Mouse (Mus musculus): ENCODE measurements around the gene Tfap2c. TPM values are rescaled to one million over a fixed set of nuclear protein-coding genes. Genes with fewer than 3 reads are reported as not detected.
A peak's percentile ranks its signal among the peaks of the same experiment; 100 is the strongest.

Gene Tfap2c
- polyA plus RNA-seq, 1 experiment = 5.2 TPM

DNA sequence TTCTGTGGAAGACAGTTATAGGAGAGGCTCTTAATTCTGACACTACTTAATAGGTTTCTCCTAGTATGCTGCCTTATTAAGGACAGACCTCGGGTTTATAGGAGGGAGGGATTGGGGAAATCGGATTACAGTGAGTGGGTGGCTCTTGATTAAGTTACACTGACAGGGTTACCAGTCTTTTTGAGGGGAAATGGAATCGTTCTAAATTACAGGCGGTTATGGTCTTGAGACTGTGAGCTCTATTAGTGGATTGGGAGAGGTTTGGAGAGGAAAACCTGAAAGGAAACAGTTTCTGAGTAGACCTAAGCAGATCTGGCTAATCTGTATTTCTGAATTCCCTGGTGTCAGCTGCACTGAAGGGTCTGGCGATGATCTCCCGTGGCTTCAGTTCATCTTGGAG lies 3.3 kb downstream of the Tfap2c start:
- TF ChIP-seq CTCF (IDR thresholded peaks at IDR 0.05; ENCODE audit: borderline replicate concordance, extremely low read depth, insufficient read depth, insufficient read length) (no peak), POLR2A (IDR thresholded peaks at IDR 0.05; ENCODE audit: borderline replicate concordance, extremely low read depth, insufficient read depth, insufficient read length, poor library complexity, severe bottlenecking) (no peak)
- DNase-seq (ENCODE audit: low read depth) = peak; percentile 77

DNA sequence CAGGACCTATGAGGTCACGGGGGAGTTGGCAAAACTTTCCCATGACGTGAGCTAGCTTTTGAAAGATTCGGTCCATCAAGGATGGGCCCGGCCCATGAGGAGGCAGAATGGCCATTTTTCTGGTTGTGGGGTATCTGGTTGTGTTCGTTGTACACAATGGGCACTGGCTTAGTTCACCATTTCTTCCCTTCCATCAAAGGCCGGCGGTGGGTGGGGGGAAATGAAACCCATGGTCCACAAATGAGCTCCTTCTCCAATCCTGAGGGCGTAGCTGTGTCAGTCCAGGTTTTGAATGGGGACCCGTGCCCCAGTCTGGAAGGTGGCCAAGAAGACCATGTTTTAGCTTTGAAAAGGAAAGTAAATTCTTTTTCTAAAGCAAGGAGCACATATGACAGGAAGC lies 4.8 kb downstream of the Tfap2c start:
- TF ChIP-seq CTCF (IDR thresholded peaks at IDR 0.05; ENCODE audit: borderline replicate concordance, extremely low read depth, insufficient read depth, insufficient read length) = no peak
- TF ChIP-seq POLR2A (IDR thresholded peaks at IDR 0.05; ENCODE audit: borderline replicate concordance, extremely low read depth, insufficient read depth, insufficient read length, poor library complexity, severe bottlenecking) = no peak
- DNase-seq (ENCODE audit: low read depth) = peak; percentile 79

DNA sequence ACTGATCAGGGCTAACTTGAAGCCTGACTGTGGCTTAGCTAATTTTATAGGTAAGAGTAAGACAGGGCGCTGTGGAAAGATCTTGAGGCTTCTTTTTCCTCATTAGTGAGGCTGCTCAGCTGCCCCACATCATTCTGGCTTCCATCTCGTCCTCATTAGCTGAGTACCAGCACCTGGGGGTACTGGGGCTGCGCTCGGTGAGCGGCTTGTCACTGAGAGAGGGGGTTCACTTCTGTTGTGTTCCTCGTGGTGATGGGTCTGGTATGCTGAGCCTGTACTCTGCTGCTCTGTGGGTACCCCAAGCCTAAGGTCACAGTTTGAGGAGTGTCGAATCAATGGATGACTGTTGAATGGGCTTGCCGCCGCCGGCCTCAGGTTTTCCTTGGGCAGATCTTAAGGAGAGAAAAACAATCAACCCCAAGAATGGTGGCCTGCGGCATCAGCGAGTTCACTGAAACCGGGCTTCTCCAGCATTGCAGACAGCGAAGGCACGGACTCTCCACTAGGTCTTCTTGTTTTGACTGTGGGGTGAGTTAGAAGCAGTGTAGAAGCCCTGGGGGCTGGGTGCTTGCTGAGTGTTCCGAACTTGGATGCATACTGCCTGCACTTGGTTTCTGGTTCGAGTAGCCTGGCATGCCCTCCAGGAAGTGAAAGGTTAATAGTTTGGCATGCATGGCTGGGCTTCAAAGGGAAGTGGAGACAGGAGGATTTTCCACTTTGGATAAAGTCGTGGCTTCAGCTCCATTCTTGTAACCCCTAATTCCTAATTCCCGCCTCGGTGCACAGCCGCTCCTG lies 9.5 kb downstream of the Tfap2c start:
- peak; percentile 68 for DNase-seq (ENCODE audit: low read depth)
- TF ChIP-seq CTCF (IDR thresholded peaks at IDR 0.05; ENCODE audit: borderline replicate concordance, extremely low read depth, insufficient read depth, insufficient read length) (no peak), POLR2A (IDR thresholded peaks at IDR 0.05; ENCODE audit: borderline replicate concordance, extremely low read depth, insufficient read depth, insufficient read length, poor library complexity, severe bottlenecking) (no peak)

DNA sequence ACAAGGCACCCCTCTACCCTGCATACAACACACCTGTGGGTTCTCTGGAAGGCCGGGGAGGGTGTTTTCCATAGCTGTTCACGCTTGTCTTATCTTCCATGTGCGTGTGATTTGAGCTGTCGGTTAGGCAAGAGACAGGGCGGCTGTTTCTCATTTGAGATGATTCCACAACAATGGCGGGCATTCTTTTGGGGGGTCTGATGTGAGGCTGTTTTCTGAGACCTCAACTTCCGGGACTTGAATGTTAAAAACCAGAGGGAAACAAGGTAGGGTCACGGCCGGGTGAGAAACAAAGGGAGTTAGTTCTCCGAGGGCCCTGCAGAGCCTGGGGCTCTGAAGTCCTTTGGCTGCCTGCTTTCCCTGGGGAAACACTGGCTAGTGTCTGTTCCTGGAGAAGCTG lies 11.6 kb downstream of the Tfap2c start:
- peak; percentile 7 for DNase-seq (ENCODE audit: low read depth)

DNA sequence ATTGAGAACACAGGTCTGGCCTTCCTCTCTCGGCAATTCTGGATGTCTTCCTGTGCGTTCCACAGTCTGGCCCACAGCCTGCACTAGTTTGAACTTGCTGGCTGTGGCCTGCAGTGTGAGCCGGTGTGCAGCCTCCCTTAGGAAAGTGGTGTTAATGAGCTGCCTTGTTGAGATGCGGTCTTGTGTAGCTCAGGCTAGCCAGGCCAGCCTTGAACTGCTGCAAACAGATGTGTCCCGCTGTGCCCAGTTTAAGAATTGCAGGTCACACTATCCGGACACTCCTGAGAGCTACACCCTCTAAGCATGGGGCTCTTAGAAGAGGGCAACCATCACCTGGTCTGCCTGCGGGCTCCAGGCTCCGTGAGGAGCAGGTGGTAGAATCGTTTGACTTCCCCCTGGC lies 18.4 kb downstream of the Tfap2c start:
- TF ChIP-seq POLR2A (IDR thresholded peaks at IDR 0.05; ENCODE audit: borderline replicate concordance, extremely low read depth, insufficient read depth, insufficient read length, poor library complexity, severe bottlenecking) (no peak), CTCF (IDR thresholded peaks at IDR 0.05; ENCODE audit: borderline replicate concordance, extremely low read depth, insufficient read depth, insufficient read length) (no peak)
- DNase-seq (ENCODE audit: low read depth) = no peak

More for the DNA sequence above, 11.6 kb downstream of the Tfap2c start:
- no peak for TF ChIP-seq CTCF (IDR thresholded peaks at IDR 0.05; ENCODE audit: borderline replicate concordance, extremely low read depth, insufficient read depth, insufficient read length)
- no peak for TF ChIP-seq POLR2A (IDR thresholded peaks at IDR 0.05; ENCODE audit: borderline replicate concordance, extremely low read depth, insufficient read depth, insufficient read length, poor library complexity, severe bottlenecking)

DNA sequence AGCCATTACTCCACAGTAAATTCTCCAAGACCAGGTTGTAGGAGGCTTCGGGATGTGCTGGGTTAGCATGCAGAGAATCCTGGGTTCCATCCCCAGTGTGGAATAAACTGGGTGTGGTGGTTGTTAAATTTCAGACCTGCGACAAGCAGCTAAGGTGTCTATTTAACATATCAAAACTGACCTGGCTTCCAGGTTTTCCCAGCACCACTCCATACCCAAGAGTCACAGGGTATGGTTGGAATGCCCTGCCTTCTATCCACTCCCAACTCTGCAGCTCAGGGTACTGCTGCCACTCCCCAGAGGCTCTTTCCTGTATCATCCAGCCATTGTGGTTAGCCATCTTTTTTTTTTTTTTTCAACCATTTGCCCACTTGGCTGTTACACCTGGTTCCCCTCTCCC lies 19.1 kb downstream of the Tfap2c start:
- no peak for DNase-seq (ENCODE audit: low read depth)
- TF ChIP-seq CTCF (IDR thresholded peaks at IDR 0.05; ENCODE audit: borderline replicate concordance, extremely low read depth, insufficient read depth, insufficient read length) = no peak
- TF ChIP-seq POLR2A (IDR thresholded peaks at IDR 0.05; ENCODE audit: borderline replicate concordance, extremely low read depth, insufficient read depth, insufficient read length, poor library complexity, severe bottlenecking) = no peak

DNA sequence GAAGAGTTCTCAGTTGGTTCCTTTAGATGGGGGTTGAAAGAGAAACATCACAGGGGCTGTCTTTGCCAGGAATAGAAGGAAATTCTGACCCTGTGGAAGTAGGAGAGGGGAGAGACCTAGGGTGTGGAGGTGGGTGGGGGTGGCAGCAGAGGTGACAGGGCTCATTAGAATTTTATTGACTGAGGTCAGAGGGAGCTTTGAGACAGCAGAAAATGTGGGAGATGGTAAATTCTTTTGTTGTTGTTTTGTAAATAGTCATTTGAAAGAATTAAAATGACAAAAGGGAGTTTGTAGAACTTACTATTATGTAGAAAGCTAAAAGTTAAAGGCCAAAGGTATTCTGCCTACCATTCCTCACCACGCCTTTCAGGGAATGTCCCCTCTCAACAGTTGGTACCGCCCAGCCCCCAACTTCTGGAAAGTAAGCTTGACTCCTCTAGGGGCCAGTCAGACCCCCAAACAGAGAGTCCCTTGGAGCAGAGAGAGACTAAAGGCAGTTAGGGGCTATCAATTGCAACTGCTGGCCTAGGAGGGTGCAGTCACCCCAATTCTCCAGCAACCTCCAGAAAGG lies 27.9 kb downstream of the Tfap2c start:
- no peak for TF ChIP-seq POLR2A (IDR thresholded peaks at IDR 0.05; ENCODE audit: borderline replicate concordance, extremely low read depth, insufficient read depth, insufficient read length, poor library complexity, severe bottlenecking)
- no peak for TF ChIP-seq CTCF (IDR thresholded peaks at IDR 0.05; ENCODE audit: borderline replicate concordance, extremely low read depth, insufficient read depth, insufficient read length)
- no peak for DNase-seq (ENCODE audit: low read depth)

DNA sequence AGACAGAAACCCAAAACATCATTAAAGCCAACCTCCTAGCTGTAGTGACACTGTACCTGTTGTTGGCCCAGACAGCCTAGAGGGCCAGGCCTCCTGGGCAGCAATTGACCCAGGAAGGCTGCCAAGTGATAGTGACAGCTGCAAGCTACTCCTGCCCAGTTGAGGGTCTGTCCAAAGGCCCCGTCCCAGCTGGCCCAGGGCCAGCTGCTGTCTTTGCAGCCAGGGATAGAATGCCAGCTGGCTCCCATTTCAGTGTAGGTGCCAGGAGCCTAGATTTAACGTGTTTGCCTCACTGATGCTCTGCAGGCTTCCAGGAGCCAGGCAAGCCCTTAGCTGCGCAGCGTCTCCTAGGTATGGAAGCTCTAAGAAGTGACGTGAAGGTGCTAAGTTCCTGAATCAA lies 29.8 kb downstream of the Tfap2c start:
- DNase-seq (ENCODE audit: low read depth) = peak; percentile 92
- TF ChIP-seq CTCF (IDR thresholded peaks at IDR 0.05; ENCODE audit: borderline replicate concordance, extremely low read depth, insufficient read depth, insufficient read length) (no peak), POLR2A (IDR thresholded peaks at IDR 0.05; ENCODE audit: borderline replicate concordance, extremely low read depth, insufficient read depth, insufficient read length, poor library complexity, severe bottlenecking) (no peak)

DNA sequence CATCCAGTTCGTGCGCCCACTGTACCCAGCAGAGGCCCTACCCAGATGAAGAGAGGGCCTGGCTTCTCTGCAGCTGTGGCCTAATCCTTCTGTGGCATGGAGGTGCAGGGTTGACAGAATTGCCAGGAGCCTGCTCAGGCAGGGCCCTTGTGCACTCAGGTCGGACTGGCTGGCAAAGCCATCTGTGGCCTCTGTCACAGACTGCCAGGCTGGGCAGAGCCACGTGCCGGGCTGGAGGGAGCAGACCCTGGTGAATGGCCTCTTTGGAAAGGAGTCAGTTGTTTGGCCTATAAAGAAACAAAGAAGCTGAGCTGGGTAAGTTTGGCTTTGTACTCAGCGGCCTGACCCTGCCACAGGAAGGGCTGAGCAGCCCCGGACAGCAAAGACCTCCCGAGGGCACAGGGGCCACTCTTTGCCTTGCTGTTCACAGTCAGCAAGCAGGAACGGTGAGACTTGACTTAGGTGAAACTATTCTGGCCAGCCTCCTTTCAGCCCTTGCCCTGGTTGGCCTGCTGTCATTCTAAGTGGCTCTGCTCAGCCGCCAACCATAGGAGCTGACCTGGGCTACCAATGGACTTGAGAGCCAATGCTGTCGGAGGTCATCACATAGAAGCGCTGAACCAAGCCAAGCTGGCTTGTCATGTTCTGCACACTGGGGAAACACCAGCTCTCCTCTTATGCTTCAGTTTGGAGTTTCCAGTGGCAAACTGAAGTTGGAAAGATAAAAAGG lies 31.3 kb downstream of the Tfap2c start:
- DNase-seq (ENCODE audit: low read depth) = peak; percentile 39

DNA sequence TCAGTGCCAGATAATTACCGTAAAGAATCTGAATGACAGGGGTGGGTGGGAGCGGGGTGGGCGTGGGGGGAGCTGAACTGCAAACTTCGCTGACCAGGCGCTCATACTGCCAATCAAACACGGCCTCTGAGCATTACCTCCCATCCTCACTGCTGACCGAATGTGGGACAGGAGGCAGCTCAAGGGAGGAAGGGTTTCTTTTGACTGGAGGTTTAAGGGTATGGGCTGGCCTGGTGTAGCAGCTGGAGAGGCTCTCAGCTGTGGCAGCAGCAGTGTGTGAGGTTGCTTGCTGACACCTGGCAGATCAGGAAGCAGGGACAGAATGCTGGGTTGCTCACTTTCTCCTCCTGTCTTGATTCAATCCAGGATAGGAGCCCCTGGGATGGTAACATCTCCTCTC lies 33.9 kb downstream of the Tfap2c start:
- peak; percentile 46 for DNase-seq (ENCODE audit: low read depth)

More for the DNA sequence above, 31.3 kb downstream of the Tfap2c start:
- TF ChIP-seq CTCF (IDR thresholded peaks at IDR 0.05; ENCODE audit: borderline replicate concordance, extremely low read depth, insufficient read depth, insufficient read length) = no peak
- no peak for TF ChIP-seq POLR2A (IDR thresholded peaks at IDR 0.05; ENCODE audit: borderline replicate concordance, extremely low read depth, insufficient read depth, insufficient read length, poor library complexity, severe bottlenecking)

DNA sequence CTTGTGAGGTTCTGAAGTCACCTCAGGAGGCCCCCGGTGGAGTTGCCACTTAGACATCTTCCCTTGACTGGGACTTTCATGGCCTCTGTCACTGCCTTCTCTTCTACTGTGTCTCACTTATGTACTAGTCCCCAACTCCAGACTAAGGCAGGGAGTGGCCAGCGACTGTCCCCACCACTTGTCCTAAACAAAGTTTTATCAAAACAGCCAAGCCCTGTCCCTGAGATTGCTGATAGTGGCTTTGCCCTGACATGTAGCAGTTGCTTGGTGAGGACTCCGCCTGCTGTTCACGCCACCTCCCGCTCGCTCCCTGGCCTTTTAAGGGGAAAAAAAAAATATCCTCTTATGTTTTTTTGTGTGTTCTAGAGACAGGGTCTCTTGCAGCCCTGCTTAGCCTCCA lies 35.9 kb downstream of the Tfap2c start:
- no peak for DNase-seq (ENCODE audit: low read depth)
- no peak for TF ChIP-seq POLR2A (IDR thresholded peaks at IDR 0.05; ENCODE audit: borderline replicate concordance, extremely low read depth, insufficient read depth, insufficient read length, poor library complexity, severe bottlenecking)
- TF ChIP-seq CTCF (IDR thresholded peaks at IDR 0.05; ENCODE audit: borderline replicate concordance, extremely low read depth, insufficient read depth, insufficient read length) = no peak

More for the DNA sequence above, 33.9 kb downstream of the Tfap2c start:
- TF ChIP-seq POLR2A (IDR thresholded peaks at IDR 0.05; ENCODE audit: borderline replicate concordance, extremely low read depth, insufficient read depth, insufficient read length, poor library complexity, severe bottlenecking) (no peak), CTCF (IDR thresholded peaks at IDR 0.05; ENCODE audit: borderline replicate concordance, extremely low read depth, insufficient read depth, insufficient read length) (no peak)
